Mouse (Mus musculus): Measurements from ENCODE around the gene Fabp3.

DNA sequence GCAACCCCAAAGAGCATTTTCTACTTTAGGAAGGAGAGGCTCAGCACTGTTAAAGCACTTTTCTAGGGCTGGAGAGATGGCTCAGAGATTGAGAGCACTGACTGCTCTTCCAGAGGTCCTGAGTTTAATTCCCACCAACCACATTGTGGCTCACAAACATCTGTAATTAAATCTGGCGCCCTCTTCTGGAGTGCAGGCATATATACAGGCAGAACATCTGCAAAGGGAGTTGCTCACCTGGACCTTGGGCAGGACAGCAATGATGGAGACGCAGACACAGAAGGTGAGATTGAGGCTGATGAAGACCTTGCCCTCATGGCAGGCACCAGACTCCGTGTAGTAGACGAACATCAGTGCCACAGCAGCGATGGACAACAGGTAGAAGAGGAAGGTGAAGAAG is 48.0 kb upstream of the Fabp3 start:
- TF ChIP-seq POLR2A (IDR thresholded peaks at IDR 0.05; ENCODE audit: borderline replicate concordance, extremely low read depth, insufficient read depth, insufficient read length, poor library complexity, severe bottlenecking) (no peak), CTCF (IDR thresholded peaks at IDR 0.05; ENCODE audit: borderline replicate concordance, extremely low read depth, insufficient read depth, insufficient read length) (peak; percentile 43; the same call in 1 of the 2 replicates)
